Mouse (Mus musculus) ovary, adult 18-20 months (tissue): ENCODE measurements at regions not wholly inside any gene's neighbourhood (a gene's known extent, or its start where the extent isn't known, plus 50 kb on each side); places are given as distances from the start of the nearest gene placed in this dataset.

Experiments used
- DNase-seq: peaks from one replicate; pipeline ENCODE4 v3.0.0; 2022; ENCODE audit warnings: low spot score, mixed read lengths

- no peak for DNase-seq
These were observed 78.0 kb upstream of the Akt3 start for GRCm38 (mm10) chr1:177335961-177336360.

- no peak for DNase-seq
These were observed 65.4 kb upstream of the Akt3 start for GRCm38 (mm10) chr1:177323366-177323765.

- no peak for DNase-seq
These were observed 64.8 kb upstream of the Akt3 start for GRCm38 (mm10) chr1:177322745-177323299.

GRCm38 (mm10) chr1:177322307-177322685 is 64.3 kb upstream of the Akt3 start:
- no peak for DNase-seq

- no peak for DNase-seq
These were observed 63.8 kb upstream of the Akt3 start for GRCm38 (mm10) chr1:177321655-177322306.

- DNase-seq, result no peak
These were observed 50.3 kb upstream of the Akt3 start for GRCm38 (mm10) chr1:177308213-177308872.
